Mouse (Mus musculus) embryonic facial prominence, embryonic 13.5 days (tissue): ENCODE results near the gene Spty2d1. TPM values are rescaled to one million over a fixed set of nuclear protein-coding genes. Genes with fewer than 3 reads are reported as not detected.
"Not testable (repeated sequence)": the region's sequence is repeated elsewhere in the genome, so short reads cannot be mapped to it uniquely, and the experiment has no call there.

ENCODE experiments used
- ATAC-seq: fragments of 200-750 bp; cut with Nextera tagmentation; 2 replicates; pipeline ENCODE4 v1.8.0; 2017; ENCODE audit warnings: low read depth; ENCODE audit not compliant: insufficient number of reproducible peaks, insufficient read depth, low FRiP score, low TSS enrichment
- H3K27ac ChIP-seq: fragments of 300-500 bp; sonication (generic); 2 replicates; pipeline ENCODE4 v1.5.1; 2015; ENCODE audit warnings: moderate library complexity, mild to moderate bottlenecking, inconsistent platforms
- H3K27me3 ChIP-seq: fragments of 300-500 bp; sonication (generic); 2 replicates; pipeline ENCODE4 v1.6.1; 2015; ENCODE audit warnings: mild to moderate bottlenecking, inconsistent platforms
- H3K36me3 ChIP-seq: fragments of 300-500 bp; sonication (generic); 2 replicates; pipeline ENCODE4 v1.6.1; 2015; ENCODE audit warnings: mild to moderate bottlenecking, inconsistent platforms
- H3K4me1 ChIP-seq: fragments of 300-500 bp; sonication (generic); 2 replicates; pipeline ENCODE4 v1.6.1; 2015; ENCODE audit warnings: inconsistent platforms
- H3K4me2 ChIP-seq: fragments of 300-500 bp; sonication (generic); 2 replicates; pipeline ENCODE4 v1.6.1; 2015; ENCODE audit warnings: moderate library complexity, mild to moderate bottlenecking, inconsistent platforms
- H3K4me3 ChIP-seq: fragments of 300-500 bp; sonication (generic); 2 replicates; pipeline ENCODE4 v1.5.1; 2015; ENCODE audit warnings: mild to moderate bottlenecking, inconsistent platforms
- H3K9ac ChIP-seq: fragments of 300-500 bp; sonication (generic); 2 replicates; pipeline ENCODE4 v1.6.1; 2015; ENCODE audit warnings: mild to moderate bottlenecking, inconsistent platforms
- H3K9me3 ChIP-seq: fragments of 300-500 bp; sonication (generic); 2 replicates; pipeline ENCODE4 v1.6.1; 2016; ENCODE audit warnings: inconsistent platforms
- WGBS: fragments of 180-500 bp; shearing (Covaris S2); methylation state at CpG from one replicate; pipeline ENCODE4 v1.1.7; 2015; ENCODE audit warnings: mixed read lengths; 5-methylcytosine and 5-hydroxymethylcytosine counted together
- polyA plus RNA-seq: library from polyadenylated mRNA; unstranded; fragments of >200 nt; fragmentation: Nextera tagmentation; extraction: Ambion mirVana; gene quantifications from 2 replicates; pipeline ENCODE4 v1.2.1, GENCODE M21; 2015

Spty2d1 gene
- polyA plus RNA-seq, 1 experiment from 2014 or later, result 18.8 TPM

- Histone ChIP-seq H3K4me1 (peaks cover 47% of the 10 kb centered on the region), H3K36me3 (peaks cover 30% of the 10 kb centered on the region), H3K27ac (peak overlapping the region; percentile 49; the same call in 1 of the 2 replicates), H3K4me2 (no peak overlapping the region), H3K4me3 (no peak overlapping the region), H3K9ac (no peak overlapping the region), H3K27me3 (no peaks in the 10 kb centered on the region), H3K9me3 (no peaks in the 10 kb centered on the region)
- ATAC-seq, result no peak
- 74% methylated on average over 5 of the region's 5 CpGs for WGBS
Measured at GRCm38 (mm10) chr7:47001125-47001899, 6.9 kb downstream of the Spty2d1 start.

GRCm38 (mm10) chr7:47000644-47000983 is 7.6 kb downstream of the Spty2d1 start:
- Histone ChIP-seq H3K36me3 (peaks cover 36% of the 10 kb centered on the region), H3K27ac (peak overlapping the region; percentile 62; the same call in 1 of the 2 replicates), H3K9me3 (no peaks in the 10 kb centered on the region), H3K9ac (no peak overlapping the region), H3K27me3 (no peaks in the 10 kb centered on the region), H3K4me3 (no peak overlapping the region), H3K4me2 (no peak overlapping the region), H3K4me1 (peaks cover 45% of the 10 kb centered on the region)
- ATAC-seq, result peak; percentile 90
- 30% methylated on average over 3 of the region's 3 CpGs for WGBS

GRCm38 (mm10) chr7:46999983-47000643 is 8.1 kb downstream of the Spty2d1 start:
- ATAC-seq, result no peak
- WGBS, result 71% methylated on average over 8 of the region's 8 CpGs
- Histone ChIP-seq H3K4me3 (no peak overlapping the region), H3K36me3 (peaks cover 41% of the 10 kb centered on the region), H3K9ac (no peak overlapping the region), H3K4me1 (peaks cover 40% of the 10 kb centered on the region), H3K4me2 (no peak overlapping the region), H3K27ac (peak overlapping the region; percentile 62; the same call in 1 of the 2 replicates), H3K27me3 (no peaks in the 10 kb centered on the region), H3K9me3 (no peaks in the 10 kb centered on the region)

- Histone ChIP-seq H3K36me3 (peaks cover 52% of the 10 kb centered on the region), H3K9me3 (no peaks in the 10 kb centered on the region), H3K27ac (no peak overlapping the region), H3K4me3 (no peak overlapping the region), H3K4me1 (peaks cover 36% of the 10 kb centered on the region), H3K27me3 (no peaks in the 10 kb centered on the region), H3K9ac (no peak overlapping the region), H3K4me2 (no peak overlapping the region)
- no peak for ATAC-seq
- WGBS, result 97% methylated on average over 2 of the region's 2 CpGs
Measured at GRCm38 (mm10) chr7:46998942-46999341, 9.3 kb downstream of the Spty2d1 start.

- no peak for ATAC-seq
- WGBS, result 89% methylated on average over 21 of the region's 21 CpGs
- peaks cover 29% of the 10 kb centered on the region for H3K4me1 ChIP-seq
- peaks cover 64% of the 10 kb centered on the region for H3K36me3 ChIP-seq
- no peak overlapping the region for H3K27ac ChIP-seq
- H3K27me3 ChIP-seq, result no peaks in the 10 kb centered on the region
- no peaks in the 10 kb centered on the region for H3K9me3 ChIP-seq
- no peak overlapping the region for H3K4me2 ChIP-seq
- no peak overlapping the region for H3K4me3 ChIP-seq
- H3K9ac ChIP-seq, result no peak overlapping the region
Measured at GRCm38 (mm10) chr7:46997644-46998395, 10.4 kb downstream of the Spty2d1 start.

- H3K4me1 ChIP-seq, result peaks cover 21% of the 10 kb centered on the region
- no peak overlapping the region for H3K4me2 ChIP-seq
- no peak overlapping the region for H3K4me3 ChIP-seq
- ATAC-seq, result no peak
- no peak overlapping the region for H3K9ac ChIP-seq
- no peaks in the 10 kb centered on the region for H3K27me3 ChIP-seq
- no peaks in the 10 kb centered on the region for H3K9me3 ChIP-seq
- 95% methylated on average over 4 of the region's 4 CpGs for WGBS
- H3K27ac ChIP-seq, result no peak overlapping the region
- peaks cover 70% of the 10 kb centered on the region for H3K36me3 ChIP-seq
Measured at GRCm38 (mm10) chr7:46997008-46997407, 11.2 kb downstream of the Spty2d1 start.

- Histone ChIP-seq H3K9ac (no peak overlapping the region), H3K4me1 (peaks cover 9% of the 10 kb centered on the region), H3K27ac (no peak overlapping the region), H3K4me2 (no peak overlapping the region), H3K36me3 (peaks cover 77% of the 10 kb centered on the region), H3K27me3 (no peaks in the 10 kb centered on the region), H3K4me3 (no peak overlapping the region), H3K9me3 (no peaks in the 10 kb centered on the region)
- WGBS, result 94% methylated on average over 3 of the region's 3 CpGs
- no peak for ATAC-seq
Measured at GRCm38 (mm10) chr7:46995558-46995957, 12.7 kb downstream of the Spty2d1 start.

- Histone ChIP-seq H3K4me2 (no peak overlapping the region), H3K9ac (no peak overlapping the region), H3K27ac (no peak overlapping the region), H3K4me3 (no peak overlapping the region), H3K9me3 (no peaks in the 10 kb centered on the region), H3K4me1 (no peaks in the 10 kb centered on the region), H3K36me3 (peaks cover 65% of the 10 kb centered on the region), H3K27me3 (no peaks in the 10 kb centered on the region)
- 88% methylated on average over 8 of the region's 8 CpGs for WGBS
- ATAC-seq, result no peak
Measured at GRCm38 (mm10) chr7:46993079-46993478, 15.1 kb downstream of the Spty2d1 start.

- not testable (repeated sequence) for H3K27ac ChIP-seq, H3K9ac ChIP-seq, H3K9me3 ChIP-seq, H3K27me3 ChIP-seq, H3K4me3 ChIP-seq, H3K4me2 ChIP-seq, ATAC-seq
- Histone ChIP-seq H3K36me3 (peaks cover 30% of the 10 kb centered on the region), H3K4me1 (peaks cover 17% of the 10 kb centered on the region)
- 78% methylated on average over 4 of the region's 4 CpGs for WGBS
Measured at GRCm38 (mm10) chr7:46989387-46989786, 18.8 kb downstream of the Spty2d1 start.

- Histone ChIP-seq H3K27ac (peak overlapping the region; percentile 57), H3K4me3 (no peak overlapping the region)
- WGBS, result 50% methylated on average over 2 of the region's 2 CpGs
Measured at GRCm38 (mm10) chr7:46987073-46987472, 21.1 kb downstream of the Spty2d1 start.

GRCm38 (mm10) chr7:46986646-46987045 is 21.6 kb downstream of the Spty2d1 start:
- Histone ChIP-seq H3K9ac (no peak overlapping the region), H3K27ac (peak overlapping the region; percentile 57), H3K4me2 (no peak overlapping the region), H3K9me3 (no peaks in the 10 kb centered on the region), H3K36me3 (peaks cover 4% of the 10 kb centered on the region), H3K4me1 (peaks cover 17% of the 10 kb centered on the region), H3K27me3 (no peaks in the 10 kb centered on the region), H3K4me3 (no peak overlapping the region)
- ATAC-seq, result 0 out of 2 replicates have a peak, but pooled peaks have one; percentile 20
- WGBS, result 59% methylated on average over 5 of the region's 5 CpGs

More at GRCm38 (mm10) chr7:46987073-46987472, 21.1 kb downstream of the Spty2d1 start:
- Histone ChIP-seq H3K36me3 (peaks cover 8% of the 10 kb centered on the region), H3K27me3 (no peaks in the 10 kb centered on the region), H3K4me1 (peaks cover 17% of the 10 kb centered on the region), H3K9ac (no peak overlapping the region), H3K4me2 (no peak overlapping the region), H3K9me3 (no peaks in the 10 kb centered on the region)
- no peak for ATAC-seq
